Mouse (Mus musculus): Measurements from ENCODE around the gene Gm1140. TPM values are rescaled to one million over a fixed set of nuclear protein-coding genes. Genes with fewer than 3 reads are reported as not detected.
"Not testable (repeated sequence)": the region's sequence is repeated elsewhere in the genome, so short reads cannot be mapped to it uniquely, and the experiment has no call there.

Gm1140 gene
- not detected for total RNA-seq (2021)
- long read RNA-seq, experiment 1 = 0 reads
- long read RNA-seq, experiment 2 = 0 reads

DNA sequence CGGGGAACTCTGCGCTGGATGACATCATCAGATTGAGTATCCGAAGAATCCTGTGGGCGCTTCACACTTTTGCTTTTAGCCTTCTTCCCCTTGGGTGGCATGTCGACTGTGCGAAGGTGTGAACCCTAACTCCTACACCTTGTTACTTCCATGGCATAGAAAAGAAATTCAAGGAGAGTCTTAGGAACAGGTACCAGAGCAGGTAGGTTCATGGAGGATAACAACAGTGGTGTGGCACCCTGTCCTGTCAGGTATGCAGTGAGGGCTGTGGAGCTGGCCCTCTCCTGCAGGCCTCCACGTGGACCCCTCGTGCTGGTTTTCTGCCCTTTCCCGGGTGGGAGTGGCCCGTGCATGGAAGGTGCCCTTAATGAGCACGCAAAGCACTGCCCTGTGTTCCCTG, at the start of gene Gm1140:
Gm1140 (minus strand) TSS at position 101 of the 400 bp plus-strand sequence.
- not testable (repeated sequence) for DNase-seq (ENCODE audit: low spot score)

DNA sequence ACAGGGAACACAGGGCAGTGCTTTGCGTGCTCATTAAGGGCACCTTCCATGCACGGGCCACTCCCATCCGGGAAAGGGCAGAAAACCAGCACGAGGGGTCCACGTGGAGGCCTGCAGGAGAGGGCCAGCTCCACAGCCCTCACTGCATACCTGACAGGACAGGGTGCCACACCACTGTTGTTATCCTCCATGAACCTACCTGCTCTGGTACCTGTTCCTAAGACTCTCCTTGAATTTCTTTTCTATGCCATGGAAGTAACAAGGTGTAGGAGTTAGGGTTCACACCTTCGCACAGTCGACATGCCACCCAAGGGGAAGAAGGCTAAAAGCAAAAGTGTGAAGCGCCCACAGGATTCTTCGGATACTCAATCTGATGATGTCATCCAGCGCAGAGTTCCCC, 2.0 kb upstream of the Gm1140 start, which contains the start of gene Gm14692:
Gm14692 (plus strand) TSS at position 301 of the 400 bp plus-strand sequence.
- DNase-seq (ENCODE audit: low spot score) = not testable (repeated sequence)

Other genes with a start within 250 kb of the Gm1140 start
- gene Gm14692, start 2.1 kb upstream of the Gm1140 start, total RNA-seq (2021) = not detected
- not detected for gene 4933436I01Rik, start 227.9 kb upstream of the Gm1140 start, total RNA-seq (2021)